Comparison of ENCODE assay signal across 22 mouse cellular contexts in the genomic region with DNA sequence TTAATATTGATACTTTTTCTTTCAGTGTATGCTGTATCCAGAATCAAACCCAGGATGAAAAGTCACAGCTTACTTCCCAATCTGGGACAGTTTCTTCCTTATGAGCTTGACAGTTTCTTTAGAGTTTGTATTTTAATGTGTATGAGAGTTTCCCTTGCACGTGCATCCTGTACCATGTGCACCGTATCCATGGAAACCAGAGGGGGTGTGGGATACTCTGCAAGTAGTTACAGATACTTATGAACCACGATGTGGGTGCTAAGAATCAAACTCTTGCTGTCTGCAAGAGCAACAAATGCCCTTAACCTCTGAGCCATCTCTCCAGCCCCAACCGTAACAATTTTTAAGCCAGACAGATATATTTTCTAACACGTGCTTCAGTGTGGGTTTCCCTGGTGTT. TPM values are rescaled to one million over a fixed set of nuclear protein-coding genes. Genes with fewer than 3 reads are reported as not detected.
DNase-seq lines count a peak whose midpoint lies in the region; TF ChIP-seq lines count a peak whose summit lies in the region.
"Had no signal": no experiment of that assay in that cellular context is flagged by ENCODE, and none has a peak within 500 bp of the region (broad histone marks: within the 10 kb centered on the region; RNA-seq: fewer than 3 reads in every experiment).

No protein-coding gene starts in this region.

- H3K27ac ChIP-seq in thymus, adult 2 months (ENCODE audit: control insufficient read depth, insufficient read depth, low read length), result no peak overlapping the region
- H3K27ac ChIP-seq: embryonic facial prominence, embryonic 15.5 days; gastrocnemius, adult 2 months had no signal

- 35% methylated on average over 5 of the region's 5 CpGs for WGBS in thymus, adult 2 months

- peaks cover 53% of the 10 kb centered on the region for H3K4me1 ChIP-seq in thymus, adult 2 months (replicated peaks; ENCODE audit: control insufficient read depth, insufficient read depth, low read length)

- TF ChIP-seq POLR2A in thymus, adult 2 months (IDR thresholded peaks at IDR 0.05; ENCODE audit: control insufficient read depth, extremely low read depth, insufficient read depth, low read length, poor library complexity), result no peak

- H3K27me3 ChIP-seq in thymus, adult 2 months (ENCODE audit: control insufficient read depth, insufficient read depth, low read length), result no peaks in the 10 kb centered on the region
- H3K27me3 ChIP-seq: CH12.LX; embryonic facial prominence, embryonic 15.5 days; heart, embryonic 12.5 days; Patski had no signal

- intact Hi-C loops in left cerebral cortex, postnatal 14 days (cut with DNase I), result no loop called here

- no peaks in the 10 kb centered on the region for H3K36me3 ChIP-seq in thymus, adult 2 months (ENCODE audit: control insufficient read depth, insufficient read depth, low read length)
- H3K36me3 ChIP-seq: embryonic facial prominence, embryonic 15.5 days; heart, embryonic 12.5 days had no signal

- TF ChIP-seq CTCF in thymus, adult 2 months (IDR thresholded peaks at IDR 0.05; ENCODE audit: borderline replicate concordance, control insufficient read depth, extremely low read depth, insufficient read depth, low read length, poor library complexity), result no peak

- H3K4me3 ChIP-seq in thymus, adult 2 months (ENCODE audit: control insufficient read depth, insufficient read depth, low read length), result no peak overlapping the region
- H3K4me3 ChIP-seq: embryonic facial prominence, embryonic 15.5 days; erythroblast, embryonic 14.5 days; gastrocnemius, adult 2 months; heart, embryonic 12.5 days had no signal

- peak; percentile 48 to 78 for DNase-seq in left cerebral cortex, postnatal 14 days (ENCODE audit: low spot score in 2 of 2)
- no peak for DNase-seq in left cerebral cortex, adult 11 months (ENCODE audit: low spot score)
- peak; percentile 33 for DNase-seq in thymus, adult 2 months
- no peak for DNase-seq in thymus, adult 18-20 months
- DNase-seq in thymus, postnatal 25 days, result peak; percentile 25
- no peak for DNase-seq in urinary bladder, postnatal 25 days (ENCODE audit: low spot score)
- DNase-seq: adrenal gland, postnatal 25 days; cerebellum, adult 11 months; cerebellum, adult 8-10 months; cerebellum, postnatal 14 days; embryo, embryonic 11 days; gastrocnemius, adult 2 months; gastrocnemius, postnatal 25 days; heart, postnatal 36 days had no signal

RNA-seq across cellular contexts. Expression of a gene that starts 5.9 kb away (rescaled TPM):
- 10 to 100 TPM; 38.6 to 38.8 TPM for total RNA-seq in left cerebral cortex, postnatal 14 days (2021)
- 15.2 and 19.3 TPM in 2 replicates for polyA plus RNA-seq in thymus, adult 2 months (2012; rRNA removed)
- total RNA-seq: CH12.LX had no signal
- polyA plus RNA-seq: activated CD4-positive, CD25-positive, alpha-beta regulatory T cell, adult 4 months had no signal

RNA-seq across cellular contexts. Expression of a gene that starts 40.3 kb away (rescaled TPM):
- 1 to 10 TPM; 3.7 to 4.3 TPM for total RNA-seq in left cerebral cortex, postnatal 14 days (2021)
- 0.64 and 0.69 TPM in 2 replicates for polyA plus RNA-seq in thymus, adult 2 months (2012; rRNA removed)
- total RNA-seq: common myeloid progenitor, adult 5-6 weeks; granulocyte monocyte progenitor cell, adult 5-6 weeks had no signal
- polyA plus RNA-seq: activated CD4-positive, CD25-positive, alpha-beta regulatory T cell, adult 4 months; erythroblast, embryonic 14.5 days had no signal

Comparison
In these comparisons a context has a peak if more than half of its experiments do, and no peak if none do; other contexts are left out.
1. DNase-seq: peak in left cerebral cortex, postnatal 14 days (2 of 2), thymus, adult 2 months (single experiment) and thymus, postnatal 25 days (single experiment); none in left cerebral cortex, adult 11 months (single experiment), thymus, adult 18-20 months (0 of 2) and urinary bladder, postnatal 25 days (single experiment).